Mouse (Mus musculus) hindbrain, embryonic 14.5 days (tissue): Measurements from ENCODE around the gene Apof. TPM values are rescaled to one million over a fixed set of nuclear protein-coding genes. Genes with fewer than 3 reads are reported as not detected.
A peak's percentile ranks its signal among the peaks of the same experiment; 100 is the strongest.
"Not testable (repeated sequence)": the region's sequence is repeated elsewhere in the genome, so short reads cannot be mapped to it uniquely, and the experiment has no call there.

Experiments
- ATAC-seq: fragments of 200-750 bp; cut with Nextera tagmentation; 2 replicates; pipeline ENCODE4 v1.8.0; 2017; ENCODE audit warnings: moderate number of reproducible peaks, mild to moderate bottlenecking, moderate TSS enrichment, moderate library complexity; ENCODE audit not compliant: low FRiP score
- DNase-seq: peaks from one replicate; pipeline ENCODE4 v3.0.0-alpha.2; 2015; ENCODE audit warnings: low spot score
- H3K27ac ChIP-seq: fragments of 300-500 bp; sonication (generic); 2 replicates; pipeline ENCODE4 v1.5.1; 2014; ENCODE audit warnings: mild to moderate bottlenecking, moderate library complexity
- H3K27me3 ChIP-seq: fragments of 300-500 bp; sonication (generic); 2 replicates; pipeline ENCODE4 v1.6.1; 2014; ENCODE audit warnings: mild to moderate bottlenecking, low read length, mixed read lengths; ENCODE audit not compliant: control insufficient read depth, insufficient read depth
- H3K36me3 ChIP-seq: fragments of 300-500 bp; sonication (generic); replicated peaks from 2 replicates; pipeline ENCODE4 v1.6.1; 2014; ENCODE audit not compliant: control insufficient read depth, insufficient read depth
- H3K4me1 ChIP-seq: fragments of 300-500 bp; sonication (generic); replicated peaks from 2 replicates; pipeline ENCODE4 v1.6.1; 2014; ENCODE audit warnings: antibody characterized with exemption, low read length, mixed read lengths; ENCODE audit not compliant: control insufficient read depth, insufficient read depth
- H3K4me2 ChIP-seq: fragments of 300-500 bp; sonication (generic); replicated peaks from 2 replicates; pipeline ENCODE4 v1.6.1; 2014; ENCODE audit warnings: mild to moderate bottlenecking, moderate library complexity
- H3K4me3 ChIP-seq: fragments of 300-500 bp; sonication (generic); replicated peaks from 2 replicates; pipeline ENCODE4 v1.5.1; 2014; ENCODE audit warnings: mild to moderate bottlenecking, low read length
- H3K9ac ChIP-seq: fragments of 300-500 bp; sonication (generic); 2 replicates; pipeline ENCODE4 v1.6.1; 2014
- H3K9me3 ChIP-seq: fragments of 300-500 bp; sonication (generic); 2 replicates; pipeline ENCODE4 v1.6.1; 2016; ENCODE audit warnings: low read length; ENCODE audit not compliant: control insufficient read depth
- WGBS: fragments of 180-500 bp; shearing (Covaris S2); extraction: QIAGEN DNeasy Blood & Tissue Kit; methylation state at CpG from one replicate; pipeline ENCODE4 v1.1.7; 2014; 5-methylcytosine and 5-hydroxymethylcytosine counted together
- polyA plus RNA-seq: library from polyadenylated mRNA; unstranded; fragments of >200 nt; fragmentation: Nextera tagmentation; extraction: Ambion mirVana; gene quantifications from 2 replicates; pipeline ENCODE4 v1.2.1, GENCODE M21; 2014

Gene Apof
- polyA plus RNA-seq, 1 experiment from 2014 or later = not detected

GRCm38 (mm10) chr10:128270287-128270841 lies 1.9 kb downstream of the Apof start, which contains the start of gene Stat2:
Gene Stat2, plus strand, starts transcription at chr10:128270559.
- peak; percentile 95 for DNase-seq
- peak within 1 kb of the TSS; percentile 69 for H3K4me2 ChIP-seq
- H3K9ac ChIP-seq = peak within 1 kb of the TSS; percentile 79
- H3K36me3 ChIP-seq = no peaks in the 10 kb centered on the region
- peak within 1 kb of the TSS; percentile 86 for H3K27ac ChIP-seq
- 0 out of 2 replicates have a peak, but pooled peaks cover 3% of the 10 kb centered on the region for H3K4me1 ChIP-seq
- H3K9me3 ChIP-seq = no peaks in the 10 kb centered on the region
- no peaks in the 10 kb centered on the region for H3K27me3 ChIP-seq
- ATAC-seq = peak; percentile 99
- WGBS = under 1% methylated on average over 43 of the region's 43 CpGs
- H3K4me3 ChIP-seq = peak within 1 kb of the TSS; percentile 75

GRCm38 (mm10) chr10:128270866-128271265 lies 2.4 kb downstream of the Apof start:
- Histone ChIP-seq H3K9me3 (no peaks in the 10 kb centered on the region), H3K36me3 (no peaks in the 10 kb centered on the region), H3K4me2 (peak overlapping the region; percentile 69), H3K9ac (peak overlapping the region; percentile 79), H3K4me1 (0 out of 2 replicates have a peak, but pooled peaks cover 3% of the 10 kb centered on the region), H3K27me3 (no peaks in the 10 kb centered on the region), H3K27ac (peak overlapping the region; percentile 86), H3K4me3 (peak overlapping the region; percentile 75)
- DNase-seq (no peak), ATAC-seq (no peak)
- 46% methylated on average over 7 of the region's 7 CpGs for WGBS

GRCm38 (mm10) chr10:128271883-128272282 lies 3.4 kb downstream of the Apof start:
- Histone ChIP-seq H3K27me3 (no peaks in the 10 kb centered on the region), H3K36me3 (peaks cover 8% of the 10 kb centered on the region), H3K9ac (no peak overlapping the region), H3K4me1 (0 out of 2 replicates have a peak, but pooled peaks cover 3% of the 10 kb centered on the region), H3K27ac (no peak overlapping the region), H3K4me3 (no peak overlapping the region), H3K4me2 (no peak overlapping the region), H3K9me3 (no peaks in the 10 kb centered on the region)
- DNase-seq (no peak), ATAC-seq (no peak)
- 60% methylated on average over 2 of the region's 2 CpGs for WGBS

- not testable (repeated sequence) for H3K4me2 ChIP-seq, H3K27ac ChIP-seq, H3K9me3 ChIP-seq, ATAC-seq, H3K9ac ChIP-seq, H3K4me1 ChIP-seq, H3K4me3 ChIP-seq, DNase-seq, H3K27me3 ChIP-seq
- H3K36me3 ChIP-seq = peaks cover 16% of the 10 kb centered on the region
- WGBS = 95% methylated on average over 4 of the region's 7 CpGs
These were observed 4.5 kb downstream of the Apof start for GRCm38 (mm10) chr10:128272819-128273439.

GRCm38 (mm10) chr10:128275374-128275773 lies 6.9 kb downstream of the Apof start:
- H3K4me2 ChIP-seq, ATAC-seq, H3K9ac ChIP-seq, DNase-seq, H3K27me3 ChIP-seq, H3K4me3 ChIP-seq, H3K4me1 ChIP-seq, H3K27ac ChIP-seq, H3K9me3 ChIP-seq: not testable (repeated sequence)
- whole genome bisulfite sequencing = 100% methylated on average over 1 of the region's 1 CpGs
- H3K36me3 ChIP-seq = peaks cover 34% of the 10 kb centered on the region

GRCm38 (mm10) chr10:128278158-128278557 lies 9.7 kb downstream of the Apof start:
- H3K36me3 ChIP-seq = peaks cover 62% of the 10 kb centered on the region
- whole genome bisulfite sequencing = 56% methylated on average over 6 of the region's 6 CpGs

GRCm38 (mm10) chr10:128280943-128281342 lies 12.5 kb downstream of the Apof start:
- ATAC-seq (no peak), DNase-seq (no peak)
- Histone ChIP-seq H3K9ac (no peak overlapping the region), H3K9me3 (no peaks in the 10 kb centered on the region), H3K4me1 (no peaks in the 10 kb centered on the region), H3K36me3 (peaks cover 87% of the 10 kb centered on the region), H3K27me3 (no peaks in the 10 kb centered on the region), H3K27ac (no peak overlapping the region), H3K4me3 (no peak overlapping the region), H3K4me2 (no peak overlapping the region)
- 92% methylated on average over 6 of the region's 6 CpGs for WGBS

More at GRCm38 (mm10) chr10:128278158-128278557, 9.7 kb downstream of the Apof start:
- no peak for DNase-seq
- H3K9ac ChIP-seq = no peak overlapping the region
- H3K9me3 ChIP-seq = no peaks in the 10 kb centered on the region
- H3K4me2 ChIP-seq = no peak overlapping the region
- no peaks in the 10 kb centered on the region for H3K4me1 ChIP-seq
- no peak for ATAC-seq
- no peak overlapping the region for H3K27ac ChIP-seq
- H3K4me3 ChIP-seq = no peak overlapping the region
- H3K27me3 ChIP-seq = no peaks in the 10 kb centered on the region

GRCm38 (mm10) chr10:128281682-128282081 lies 13.2 kb downstream of the Apof start:
- H3K4me1 ChIP-seq = no peaks in the 10 kb centered on the region
- H3K9me3 ChIP-seq = no peaks in the 10 kb centered on the region
- ATAC-seq (no peak), DNase-seq (no peak)
- no peak overlapping the region for H3K9ac ChIP-seq
- 93% methylated on average over 14 of the region's 14 CpGs for WGBS
- peaks cover 88% of the 10 kb centered on the region for H3K36me3 ChIP-seq
- H3K4me2 ChIP-seq = no peak overlapping the region
- no peak overlapping the region for H3K4me3 ChIP-seq
- H3K27me3 ChIP-seq = no peaks in the 10 kb centered on the region
- H3K27ac ChIP-seq = no peak overlapping the region

GRCm38 (mm10) chr10:128282886-128283450 lies 14.5 kb downstream of the Apof start:
- Histone ChIP-seq H3K27me3 (no peaks in the 10 kb centered on the region), H3K9me3 (no peaks in the 10 kb centered on the region), H3K27ac (no peak overlapping the region), H3K9ac (no peak overlapping the region), H3K36me3 (peaks cover 86% of the 10 kb centered on the region), H3K4me1 (no peaks in the 10 kb centered on the region), H3K4me2 (no peak overlapping the region), H3K4me3 (no peak overlapping the region)
- ATAC-seq = no peak
- 89% methylated on average over 20 of the region's 20 CpGs for WGBS
- no peak for DNase-seq
